In genomic region chr6:34159998-34160815, GRCm38 (mm10) we compare ENCODE assay signal across 14 mouse cellular contexts. TPM values are rescaled to one million over a fixed set of nuclear protein-coding genes. Genes with fewer than 3 reads are reported as not detected.
DNase-seq lines count a peak whose midpoint lies in the region; ATAC-seq and TF ChIP-seq lines count a peak whose summit lies in the region.
"Had no signal": no experiment of that assay in that cellular context is flagged by ENCODE, and none has a peak within 500 bp of the region (broad histone marks: within the 10 kb centered on the region; RNA-seq: fewer than 3 reads in every experiment).

No protein-coding gene starts in this region.

- peak overlapping the region; percentile 52 for H3K9ac ChIP-seq in heart, embryonic 13.5 days
- H3K9ac ChIP-seq in heart, adult 2 months (ENCODE audit: low read depth, low read length), result no peak overlapping the region
- H3K9ac ChIP-seq in lung, embryonic 14.5 days, result no peak overlapping the region; the same call in 1 of the 2 replicates
- H3K9ac ChIP-seq: hindbrain, embryonic 15.5 days; kidney, embryonic 15.5 days; midbrain, embryonic 15.5 days; neural tube, embryonic 13.5 days had no signal

- H3K4me2 ChIP-seq in heart, embryonic 13.5 days, result 0 out of 2 replicates have a peak overlapping the region, but pooled peaks have one; percentile 5
- H3K4me2 ChIP-seq in lung, embryonic 14.5 days, result 0 out of 2 replicates have a peak overlapping the region, but pooled peaks have one; percentile 3
- H3K4me2 ChIP-seq: hindbrain, embryonic 15.5 days; kidney, embryonic 15.5 days; midbrain, embryonic 15.5 days; neural tube, embryonic 13.5 days had no signal

- no peaks in the 10 kb centered on the region for H3K9me3 ChIP-seq in heart, embryonic 13.5 days
- no peaks in the 10 kb centered on the region for H3K9me3 ChIP-seq in lung, embryonic 14.5 days (ENCODE audit: low read depth, low read length)
- H3K9me3 ChIP-seq: hindbrain, embryonic 15.5 days; kidney, embryonic 15.5 days; midbrain, embryonic 15.5 days; neural tube, embryonic 13.5 days had no signal

- H3K36me3 ChIP-seq in heart, embryonic 13.5 days, result peaks cover 84% of the 10 kb centered on the region
- no peaks in the 10 kb centered on the region for H3K36me3 ChIP-seq in heart, adult 2 months (ENCODE audit: control insufficient read depth, insufficient read depth, low read length)
- peaks cover 85% of the 10 kb centered on the region for H3K36me3 ChIP-seq in lung, embryonic 14.5 days (ENCODE audit: insufficient read depth)

- no peak for ATAC-seq in heart, embryonic 13.5 days (ENCODE audit: extremely low read depth, insufficient number of reproducible peaks, low FRiP score, low TSS enrichment)
- ATAC-seq in lung, embryonic 14.5 days (ENCODE audit: insufficient read depth), result peak; percentile 72
- ATAC-seq: midbrain, embryonic 15.5 days had no signal

- no peak for TF ChIP-seq POLR2A in heart, adult 2 months (IDR thresholded peaks at IDR 0.05; ENCODE audit: insufficient read depth, low read depth, low read length)

- TF ChIP-seq EP300 in heart, adult 2 months (IDR thresholded peaks at IDR 0.05; ENCODE audit: insufficient read depth, low read depth, low read length), result no peak

- no peak overlapping the region for H3K4me3 ChIP-seq in heart, embryonic 13.5 days
- no peak overlapping the region for H3K4me3 ChIP-seq in heart, adult 2 months
- no peak overlapping the region for H3K4me3 ChIP-seq in lung, embryonic 14.5 days (ENCODE audit: low read depth, low read length)
- H3K4me3 ChIP-seq: hindbrain, embryonic 15.5 days; kidney, embryonic 15.5 days; midbrain, embryonic 15.5 days; neural tube, embryonic 13.5 days had no signal

- 37% methylated on average over 23 of the region's 23 CpGs for WGBS in heart, embryonic 13.5 days
- WGBS in heart, adult 2 months, result 66% methylated on average over 23 of the region's 23 CpGs
- 26% methylated on average over 23 of the region's 23 CpGs for WGBS in lung, embryonic 14.5 days

- H3K79me2 ChIP-seq in heart, adult 2 months (replicated peaks; ENCODE audit: control insufficient read depth, insufficient read depth, low read length), result no peaks in the 10 kb centered on the region

- TF ChIP-seq CTCF in heart, adult 2 months (IDR thresholded peaks at IDR 0.05), result no peak
- peak; percentile 52 for TF ChIP-seq CTCF in lung, embryonic 14.5 days (IDR thresholded peaks at IDR 0.05; ENCODE audit: low read depth)

- no peak for DNase-seq in heart, adult 2 months
- DNase-seq in thymus, postnatal 4 days, result peak; percentile 58
- no peak for DNase-seq in thymus, postnatal 36 days
- DNase-seq in lung, embryonic 14.5 days, result peak; percentile 75
- DNase-seq in spleen, postnatal 36 days (ENCODE audit: low spot score in 2 of 2), result no peak
- no peak for DNase-seq in retina, embryonic 14.5 days (ENCODE audit: low spot score)
- DNase-seq: cerebellum, adult 2 months; layer of hippocampus, adult 9-11 months; thymus, adult 18-20 months had no signal

- peaks cover 45% of the 10 kb centered on the region for H3K4me1 ChIP-seq in heart, embryonic 13.5 days
- H3K4me1 ChIP-seq in heart, adult 2 months (ENCODE audit: control insufficient read depth, insufficient read depth, low read length), result no peaks in the 10 kb centered on the region
- H3K4me1 ChIP-seq in lung, embryonic 14.5 days (ENCODE audit: insufficient read depth), result peaks cover 30% of the 10 kb centered on the region

- no peaks in the 10 kb centered on the region for H3K27me3 ChIP-seq in heart, embryonic 13.5 days (replicated peaks)
- no peaks in the 10 kb centered on the region for H3K27me3 ChIP-seq in heart, adult 2 months (ENCODE audit: control insufficient read depth, insufficient read depth, low read length)
- H3K27me3 ChIP-seq in lung, embryonic 14.5 days (ENCODE audit: insufficient read depth, low read length), result no peaks in the 10 kb centered on the region
- H3K27me3 ChIP-seq: hindbrain, embryonic 15.5 days; kidney, embryonic 15.5 days; midbrain, embryonic 15.5 days; neural tube, embryonic 13.5 days had no signal

- intact Hi-C loops in heart, adult 2 months (cut with DNase I), result no loop called here

- peak overlapping the region; percentile 28 for H3K27ac ChIP-seq in heart, embryonic 13.5 days (replicated peaks)
- no peak overlapping the region for H3K27ac ChIP-seq in heart, adult 2 months
- peak overlapping the region; percentile 81 for H3K27ac ChIP-seq in lung, embryonic 14.5 days (ENCODE audit: low read depth)
- H3K27ac ChIP-seq: hindbrain, embryonic 15.5 days; kidney, embryonic 15.5 days; midbrain, embryonic 15.5 days; neural tube, embryonic 13.5 days had no signal

RNA-seq across cellular contexts. Expression of gene Slc35b4, which starts 16.7 kb away (rescaled TPM):
- polyA plus RNA-seq in heart, embryonic 13.5 days (2015; fragmentation: Nextera tagmentation; extraction: Ambion mirVana), result 35.8 and 36.3 TPM in 2 replicates
- total RNA-seq in heart, adult 2 months (2021), result 1 to 10 TPM; 8.0 to 8.5 TPM
- polyA plus RNA-seq in heart, adult 2 months (2012; rRNA removed), result 10.6 and 18.4 TPM in 2 replicates
- 71.2 and 74.2 TPM in 2 replicates for polyA plus RNA-seq in lung, embryonic 14.5 days (2014; fragmentation: Nextera tagmentation; extraction: Ambion mirVana)

Comparison
In these comparisons a context has a peak if more than half of its experiments do, and no peak if none do; other contexts are left out.
1. DNase-seq: peak in thymus, postnatal 4 days (single experiment) and lung, embryonic 14.5 days (single experiment); none in heart, adult 2 months (0 of 2), thymus, postnatal 36 days (0 of 2), spleen, postnatal 36 days (0 of 2) and retina, embryonic 14.5 days (single experiment).